Mouse (Mus musculus) heart, embryonic 16.5 days (tissue): ENCODE results near the gene Rer1. TPM values are rescaled to one million over a fixed set of nuclear protein-coding genes. Genes with fewer than 3 reads are reported as not detected.

Experiments used
- ATAC-seq: fragments of 200-750 bp; cut with Nextera tagmentation; replicated peaks from 2 replicates; pipeline ENCODE4 v1.8.0; 2017; ENCODE audit warnings: moderate number of reproducible peaks; ENCODE audit not compliant: insufficient read depth, low FRiP score; ENCODE audit errors: extremely low read depth
- H3K27ac ChIP-seq: fragments of 300-500 bp; sonication (generic); 2 replicates; pipeline ENCODE4 v1.5.1; 2014; ENCODE audit warnings: mild to moderate bottlenecking, low read length, control low read depth, moderate library complexity
- H3K27me3 ChIP-seq: fragments of 300-500 bp; sonication (generic); 2 replicates; pipeline ENCODE4 v1.6.1; 2014; ENCODE audit warnings: low read length, mixed read lengths; ENCODE audit not compliant: control insufficient read depth, insufficient read depth
- H3K36me3 ChIP-seq: fragments of 300-500 bp; sonication (generic); 2 replicates; pipeline ENCODE4 v1.6.1; 2014; ENCODE audit not compliant: control insufficient read depth, insufficient read depth
- H3K4me1 ChIP-seq: fragments of 300-500 bp; sonication (generic); 2 replicates; pipeline ENCODE4 v1.6.1; 2014; ENCODE audit warnings: low read length, mixed read lengths; ENCODE audit not compliant: control insufficient read depth, insufficient read depth
- H3K4me2 ChIP-seq: fragments of 300-500 bp; sonication (generic); 2 replicates; pipeline ENCODE4 v1.6.1; 2014; ENCODE audit warnings: low read depth, mild to moderate bottlenecking, control low read depth, low read length
- H3K4me3 ChIP-seq: fragments of 300-500 bp; sonication (generic); 2 replicates; pipeline ENCODE4 v1.5.1; 2014; ENCODE audit warnings: mild to moderate bottlenecking, control low read depth, low read length
- H3K9ac ChIP-seq: fragments of 300-500 bp; sonication (generic); 2 replicates; pipeline ENCODE4 v1.6.1; 2014; ENCODE audit warnings: low read length, control low read depth
- H3K9me3 ChIP-seq: fragments of 300-500 bp; sonication (generic); replicated peaks from 2 replicates; pipeline ENCODE4 v1.6.1; 2016; ENCODE audit warnings: low read length; ENCODE audit not compliant: control insufficient read depth
- WGBS: fragments of 180-500 bp; shearing (Covaris S2); extraction: QIAGEN DNeasy Blood & Tissue Kit; methylation state at CpG from one replicate; pipeline ENCODE4 v1.1.7; 2014; 5-methylcytosine and 5-hydroxymethylcytosine counted together
- polyA plus RNA-seq: library from polyadenylated mRNA; unstranded; fragments of >200 nt; fragmentation: Nextera tagmentation; extraction: Ambion mirVana; gene quantifications from 2 replicates; pipeline ENCODE4 v1.2.1, GENCODE M21; 2015

Rer1 gene
- polyA plus RNA-seq, result 116 and 138 TPM in 2 replicates

DNA sequence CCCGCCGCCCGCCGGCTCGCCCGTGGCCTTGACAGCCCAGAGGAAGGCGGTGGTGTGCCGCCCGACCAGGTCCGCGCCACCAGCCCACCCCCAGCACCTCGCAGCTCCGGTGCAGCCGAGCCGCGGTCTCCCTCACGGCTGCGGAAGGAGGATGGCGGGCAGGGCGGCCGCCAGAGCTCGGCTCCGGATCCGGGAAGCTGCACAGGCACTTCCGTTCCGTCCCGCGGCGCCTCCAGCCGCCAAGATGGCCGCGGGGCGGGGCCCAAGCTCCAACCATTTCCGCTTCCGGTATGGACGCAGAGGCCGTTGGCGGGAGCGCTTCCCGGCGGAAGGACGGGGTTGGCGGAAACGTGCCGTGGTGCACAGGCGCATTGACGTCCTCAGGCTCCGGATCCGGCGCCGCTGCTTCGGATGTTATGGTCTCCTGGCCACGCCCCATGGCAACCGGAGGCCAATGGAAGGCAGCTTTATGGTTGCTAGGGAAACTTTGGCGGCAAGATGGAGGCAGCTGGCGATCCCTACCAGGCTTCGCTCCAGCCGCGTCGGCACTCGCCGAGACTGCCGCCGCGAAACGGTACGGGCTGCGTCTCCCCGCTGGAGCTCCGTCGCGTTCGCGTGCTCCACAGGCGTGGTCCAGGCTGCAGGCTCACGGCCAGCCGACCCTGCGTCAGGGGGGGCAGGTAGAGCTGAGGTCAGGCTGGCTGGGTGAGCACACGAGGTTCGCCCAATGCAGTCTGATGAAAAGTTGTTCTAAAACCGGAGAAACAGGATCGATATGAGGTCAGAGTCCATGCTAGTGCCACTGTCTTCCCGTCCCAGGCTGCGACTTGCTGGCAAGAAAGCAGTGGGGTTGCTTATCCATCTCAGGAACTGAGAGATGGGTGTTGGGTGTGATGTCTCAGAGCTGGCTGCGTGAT lies at the start of gene Rer1, which contains the start of gene Morn1:
Rer1 (minus strand) TSS at position 275 of the 917 bp plus-strand sequence.
Morn1 (plus strand) TSS at position 470 of the 917 bp plus-strand sequence.
- Histone ChIP-seq H3K9ac (peak within 1 kb of the TSS; percentile 94), H3K4me2 (peak within 1 kb of the TSS; percentile 97), H3K4me3 (peak within 1 kb of the TSS; percentile 93), H3K27me3 (no peaks in the 10 kb centered on the region), H3K27ac (peak within 1 kb of the TSS; percentile 94), H3K4me1 (peaks cover 24% of the 10 kb centered on the region), H3K36me3 (peaks cover 8% of the 10 kb centered on the region; the same call in 1 of the 2 replicates), H3K9me3 (no peaks in the 10 kb centered on the region)
- under 1% methylated on average over 84 of the region's 85 CpGs for WGBS
- peak; percentile 96 for ATAC-seq

DNA sequence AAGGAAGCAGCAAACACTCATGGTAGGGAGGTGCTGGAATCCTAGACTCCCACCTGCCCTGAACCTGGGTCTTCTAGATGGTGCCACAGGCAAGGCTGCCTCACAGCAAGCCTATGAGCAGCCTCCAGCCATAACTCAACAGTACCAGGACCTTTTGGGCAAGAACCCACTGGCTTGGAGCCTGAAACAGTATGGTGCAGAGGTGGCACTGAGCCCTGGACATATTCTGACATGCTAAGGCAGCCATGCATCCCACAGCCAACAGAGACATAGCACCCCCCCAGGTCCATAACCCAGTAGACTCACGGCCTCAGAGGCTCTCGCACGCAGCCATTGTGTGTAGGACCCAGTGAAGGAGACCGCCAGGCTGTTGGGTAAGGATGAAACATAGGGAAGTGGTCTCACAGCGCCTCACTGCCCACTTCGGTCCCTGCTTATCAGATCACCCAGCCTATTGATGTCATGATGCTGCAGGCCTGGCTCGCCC lies 48.5 kb upstream of the Rer1 start:
- Histone ChIP-seq H3K4me1 (peaks cover 58% of the 10 kb centered on the region), H3K36me3 (no peaks in the 10 kb centered on the region), H3K9ac (no peak overlapping the region), H3K9me3 (no peaks in the 10 kb centered on the region), H3K27me3 (no peaks in the 10 kb centered on the region), H3K27ac (peak overlapping the region; percentile 88), H3K4me3 (no peak overlapping the region), H3K4me2 (no peak overlapping the region)
- WGBS, result 83% methylated on average over 7 of the region's 7 CpGs
- ATAC-seq, result no peak

DNA sequence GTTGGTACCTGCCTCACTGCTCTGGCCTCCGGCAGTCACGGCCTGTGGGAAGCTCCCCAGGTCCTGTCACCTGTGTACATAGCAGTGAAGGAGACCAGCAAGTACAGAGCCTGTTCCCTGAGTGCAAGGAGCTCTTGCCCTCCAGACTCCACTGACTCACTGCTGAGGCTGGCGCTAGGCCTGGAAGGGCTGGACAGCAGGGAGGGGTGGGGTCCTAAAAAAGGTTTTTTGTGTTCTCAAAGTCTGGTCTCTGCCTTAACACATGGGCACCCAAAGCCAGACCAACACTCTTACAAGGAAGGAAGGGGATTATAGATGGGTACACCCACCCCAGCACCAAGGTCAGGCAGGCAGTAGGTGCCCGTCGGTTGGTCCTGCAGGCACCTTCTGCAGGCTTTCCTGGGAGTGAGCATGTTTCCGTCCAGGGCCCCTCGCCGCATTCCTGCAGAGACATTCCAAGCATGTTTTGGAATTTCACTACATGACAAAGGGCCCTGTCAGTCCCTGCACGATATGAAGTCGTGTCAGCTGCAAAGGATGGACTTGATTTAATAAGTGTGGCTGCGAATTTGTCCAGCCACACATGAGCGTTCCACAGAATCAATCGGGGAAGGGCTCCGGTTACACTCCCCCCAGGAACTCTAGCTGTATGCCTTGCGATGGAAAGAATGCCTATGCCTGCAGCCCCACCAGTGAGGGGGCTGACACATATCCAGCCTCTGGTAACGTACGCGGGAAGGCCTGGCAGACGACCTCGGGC lies 47.7 kb upstream of the Rer1 start:
- ATAC-seq, result peak; percentile 15; the same call in 1 of the 2 replicates
- Histone ChIP-seq H3K4me2 (no peak overlapping the region), H3K27me3 (no peaks in the 10 kb centered on the region), H3K9ac (peak overlapping the region; percentile 49), H3K36me3 (no peaks in the 10 kb centered on the region), H3K4me1 (peaks cover 65% of the 10 kb centered on the region), H3K4me3 (no peak overlapping the region), H3K9me3 (no peaks in the 10 kb centered on the region), H3K27ac (peak overlapping the region; percentile 88)
- WGBS, result 17% methylated on average over 20 of the region's 20 CpGs

DNA sequence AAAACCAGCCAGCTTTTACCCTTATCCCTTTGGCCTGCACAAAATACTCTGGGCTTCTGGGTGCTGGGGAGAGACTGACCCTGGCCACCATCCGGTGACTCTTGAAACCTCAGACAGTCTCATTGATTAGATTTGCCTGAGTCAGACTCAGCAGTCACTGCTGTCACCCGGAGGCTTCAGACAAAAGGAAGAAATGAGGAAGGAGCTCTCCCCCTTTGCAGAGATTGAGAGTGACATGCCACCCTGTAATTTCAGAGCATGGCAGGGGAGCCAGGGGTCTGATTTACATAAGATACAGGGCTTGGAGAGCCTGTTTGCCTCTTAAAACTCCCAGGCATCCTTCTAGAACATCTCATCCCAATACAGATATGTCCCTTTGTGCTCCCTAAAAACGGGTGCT lies 47.0 kb upstream of the Rer1 start:
- no peak for ATAC-seq
- H3K27ac ChIP-seq, result peak overlapping the region; percentile 88
- no peak overlapping the region for H3K4me3 ChIP-seq
- no peaks in the 10 kb centered on the region for H3K27me3 ChIP-seq
- no peaks in the 10 kb centered on the region for H3K36me3 ChIP-seq
- no peak overlapping the region for H3K4me2 ChIP-seq
- 28% methylated on average over 3 of the region's 3 CpGs for WGBS
- H3K4me1 ChIP-seq, result peaks cover 65% of the 10 kb centered on the region
- no peaks in the 10 kb centered on the region for H3K9me3 ChIP-seq
- peak overlapping the region; percentile 49 for H3K9ac ChIP-seq

DNA sequence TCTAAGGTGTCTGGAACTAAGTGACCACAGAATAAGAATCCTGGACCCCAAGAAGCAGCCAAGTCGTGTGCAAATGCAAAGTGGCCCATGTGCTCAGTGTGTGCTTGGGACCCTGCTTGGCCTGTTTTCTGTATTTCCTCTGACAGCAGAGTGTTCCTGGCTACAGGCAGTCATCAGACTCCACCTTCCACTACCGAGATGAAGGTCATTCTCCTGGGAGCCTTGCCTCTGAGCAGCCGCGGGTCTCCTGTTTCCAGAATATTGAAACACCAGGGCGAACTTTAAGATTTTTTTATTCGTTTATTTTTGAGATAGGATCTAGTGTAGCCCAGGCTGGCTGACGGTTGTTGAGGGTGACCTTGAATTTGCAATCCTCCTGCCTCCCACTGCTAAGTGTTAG lies 44.4 kb upstream of the Rer1 start:
- peak overlapping the region; percentile 61 for H3K9ac ChIP-seq
- no peak overlapping the region for H3K4me2 ChIP-seq
- H3K9me3 ChIP-seq, result no peaks in the 10 kb centered on the region
- H3K27me3 ChIP-seq, result no peaks in the 10 kb centered on the region
- H3K4me1 ChIP-seq, result peaks cover 68% of the 10 kb centered on the region
- no peak for ATAC-seq
- H3K36me3 ChIP-seq, result no peaks in the 10 kb centered on the region
- WGBS, result 44% methylated on average over 7 of the region's 7 CpGs
- H3K4me3 ChIP-seq, result no peak overlapping the region
- peak overlapping the region; percentile 97 for H3K27ac ChIP-seq

DNA sequence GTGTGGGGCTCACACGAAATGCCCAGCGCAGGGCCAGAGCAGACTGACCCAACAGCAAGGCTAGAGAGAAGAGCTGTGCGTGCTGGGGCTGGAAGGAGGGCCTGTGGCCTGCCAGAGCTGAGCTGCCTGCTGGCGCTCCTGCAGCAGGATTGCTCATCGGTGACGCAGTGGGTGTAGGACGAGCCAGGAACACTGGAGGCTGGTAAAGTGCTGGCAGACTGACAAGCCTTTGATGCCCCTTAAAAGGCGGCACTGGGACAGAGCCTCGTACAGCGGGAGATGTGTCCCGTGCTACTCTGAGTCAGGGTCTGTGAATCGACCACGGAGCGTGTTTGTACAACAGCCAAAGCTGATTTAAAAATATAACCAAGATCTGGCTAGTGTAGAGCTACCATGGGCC lies 43.8 kb upstream of the Rer1 start:
- WGBS, result 31% methylated on average over 14 of the region's 14 CpGs
- peak overlapping the region; percentile 97 for H3K27ac ChIP-seq
- H3K4me3 ChIP-seq, result no peak overlapping the region
- H3K27me3 ChIP-seq, result no peaks in the 10 kb centered on the region
- peak; percentile 82 for ATAC-seq
- H3K36me3 ChIP-seq, result no peaks in the 10 kb centered on the region
- no peak overlapping the region for H3K4me2 ChIP-seq
- peaks cover 68% of the 10 kb centered on the region for H3K4me1 ChIP-seq
- H3K9ac ChIP-seq, result peak overlapping the region; percentile 61
- no peaks in the 10 kb centered on the region for H3K9me3 ChIP-seq

DNA sequence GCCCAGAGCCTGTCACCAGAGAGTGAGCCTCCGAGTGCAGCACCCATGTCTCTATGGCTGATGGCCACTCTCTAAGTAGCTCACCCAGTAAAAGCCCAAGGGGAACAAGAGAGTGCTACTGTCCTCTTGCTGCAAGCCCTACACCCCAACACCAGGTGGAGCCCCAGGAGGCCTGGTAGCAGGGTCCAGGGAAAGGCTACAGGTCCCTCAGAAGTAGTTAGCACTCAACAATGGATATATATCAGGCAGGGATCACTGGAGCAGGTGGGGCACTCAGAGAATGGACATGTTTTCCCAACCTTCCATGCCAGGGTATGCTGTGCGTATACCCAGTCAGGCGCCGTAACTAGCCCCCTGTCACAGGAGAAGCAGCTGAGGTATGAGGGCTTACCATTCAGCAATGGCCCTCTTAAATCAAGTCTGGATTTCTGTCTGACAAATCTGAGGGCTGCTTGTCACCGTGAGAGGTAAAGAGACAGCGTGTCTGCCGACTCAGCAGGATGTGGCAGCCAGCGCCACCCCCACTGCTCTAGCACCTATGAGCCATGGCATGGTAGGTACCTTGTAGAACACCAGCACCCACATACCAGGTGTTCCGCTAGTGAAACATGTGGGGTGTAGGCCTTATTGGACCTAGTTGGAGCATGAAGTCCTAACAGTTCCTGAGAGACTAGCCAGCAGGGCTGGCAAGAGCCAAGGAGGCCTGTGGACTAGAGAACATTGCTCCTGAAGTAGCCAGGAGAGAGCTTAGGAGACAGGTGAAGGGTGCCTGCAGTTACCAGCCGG lies 43.1 kb upstream of the Rer1 start:
- Histone ChIP-seq H3K4me3 (no peak overlapping the region), H3K4me1 (peaks cover 68% of the 10 kb centered on the region), H3K4me2 (no peak overlapping the region), H3K27ac (peak overlapping the region; percentile 97), H3K9me3 (no peaks in the 10 kb centered on the region), H3K9ac (peak overlapping the region; percentile 56), H3K36me3 (no peaks in the 10 kb centered on the region), H3K27me3 (no peaks in the 10 kb centered on the region)
- ATAC-seq, result no peak
- 87% methylated on average over 10 of the region's 10 CpGs for WGBS

DNA sequence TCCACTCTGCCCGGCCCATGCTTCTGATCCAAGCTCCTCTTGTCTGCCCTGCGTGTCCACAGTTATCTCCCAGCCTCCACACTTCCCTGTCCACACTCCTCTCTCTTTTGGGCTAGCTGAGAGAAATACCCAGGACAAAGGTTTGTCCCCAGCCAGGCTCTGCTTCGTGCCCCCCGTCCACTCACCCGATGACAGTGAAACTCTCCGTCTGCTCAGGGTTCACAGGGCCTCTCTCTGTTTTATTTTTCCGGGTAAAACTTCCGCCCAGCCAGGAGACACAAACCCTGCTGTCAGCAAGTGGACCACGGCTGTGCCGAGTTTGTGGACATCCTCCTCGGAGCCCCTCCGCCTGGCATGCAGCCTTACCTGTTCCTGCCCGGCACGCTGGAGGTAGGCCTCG lies 42.2 kb upstream of the Rer1 start:
- Histone ChIP-seq H3K9me3 (no peaks in the 10 kb centered on the region), H3K9ac (no peak overlapping the region), H3K27ac (no peak overlapping the region), H3K4me2 (no peak overlapping the region), H3K4me1 (peaks cover 59% of the 10 kb centered on the region), H3K27me3 (no peaks in the 10 kb centered on the region), H3K36me3 (no peaks in the 10 kb centered on the region), H3K4me3 (no peak overlapping the region)
- no peak for ATAC-seq
- 82% methylated on average over 15 of the region's 15 CpGs for WGBS
